Mouse (Mus musculus) activated CD4-positive, CD25-positive, alpha-beta regulatory T cell, adult 9 weeks (primary cell): ENCODE data around the gene Slc9b2. TPM values are rescaled to one million over a fixed set of nuclear protein-coding genes. Genes with fewer than 3 reads are reported as not detected.

Experiments used
- polyA plus RNA-seq: library from polyadenylated mRNA; unstranded; fragments of 100-300 nt; shearing (Covaris generic); gene quantifications from one replicate; pipeline ENCODE4 v1.2.1, GENCODE M21; 2017

The Slc9b2 gene
- polyA plus RNA-seq, result 12.6 TPM

DNA sequence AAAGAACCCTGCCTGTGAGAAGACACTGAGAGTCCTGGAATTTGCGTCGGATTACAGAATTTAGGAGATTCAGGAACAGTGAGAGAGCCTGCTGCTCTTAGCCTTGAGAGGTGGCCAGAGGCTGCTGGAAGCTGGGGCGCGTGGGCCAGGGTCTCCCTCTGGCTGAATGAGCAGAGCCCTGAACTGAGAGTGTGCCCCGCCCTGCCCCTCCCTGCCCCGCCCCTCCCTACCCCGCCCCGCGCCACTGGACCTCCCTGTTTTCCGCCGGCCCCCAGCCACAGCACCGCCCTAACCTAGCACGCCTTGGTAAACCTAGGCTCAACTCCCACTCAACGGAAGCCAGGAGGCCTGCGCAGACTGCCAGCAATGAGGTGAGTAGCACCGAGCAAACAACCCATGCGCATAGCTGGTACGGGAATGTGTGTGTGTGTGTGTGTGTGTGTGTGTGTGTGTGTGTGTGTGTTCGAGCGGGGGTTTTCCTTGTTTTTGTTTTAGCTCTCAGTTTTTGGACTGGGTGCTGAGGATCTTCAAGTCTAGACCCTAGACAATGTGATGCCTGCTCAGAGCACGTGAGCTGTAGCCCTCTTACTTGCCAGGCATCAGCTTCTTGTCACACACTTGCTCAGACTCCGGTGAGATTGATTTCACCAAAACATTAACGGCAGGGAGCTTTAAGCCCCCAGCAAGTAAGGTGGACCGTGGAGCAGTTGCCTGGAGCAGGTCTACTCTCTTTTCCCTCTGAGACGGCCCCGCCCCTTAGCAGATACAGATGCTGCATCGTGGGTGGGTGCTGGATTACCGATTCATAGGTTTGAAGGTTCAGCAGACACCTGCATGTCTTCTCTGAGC lies at the start of gene Slc9b2:
TSS of gene Slc9b2 (plus strand) at position 290 of the 849 bp plus-strand sequence.

DNA sequence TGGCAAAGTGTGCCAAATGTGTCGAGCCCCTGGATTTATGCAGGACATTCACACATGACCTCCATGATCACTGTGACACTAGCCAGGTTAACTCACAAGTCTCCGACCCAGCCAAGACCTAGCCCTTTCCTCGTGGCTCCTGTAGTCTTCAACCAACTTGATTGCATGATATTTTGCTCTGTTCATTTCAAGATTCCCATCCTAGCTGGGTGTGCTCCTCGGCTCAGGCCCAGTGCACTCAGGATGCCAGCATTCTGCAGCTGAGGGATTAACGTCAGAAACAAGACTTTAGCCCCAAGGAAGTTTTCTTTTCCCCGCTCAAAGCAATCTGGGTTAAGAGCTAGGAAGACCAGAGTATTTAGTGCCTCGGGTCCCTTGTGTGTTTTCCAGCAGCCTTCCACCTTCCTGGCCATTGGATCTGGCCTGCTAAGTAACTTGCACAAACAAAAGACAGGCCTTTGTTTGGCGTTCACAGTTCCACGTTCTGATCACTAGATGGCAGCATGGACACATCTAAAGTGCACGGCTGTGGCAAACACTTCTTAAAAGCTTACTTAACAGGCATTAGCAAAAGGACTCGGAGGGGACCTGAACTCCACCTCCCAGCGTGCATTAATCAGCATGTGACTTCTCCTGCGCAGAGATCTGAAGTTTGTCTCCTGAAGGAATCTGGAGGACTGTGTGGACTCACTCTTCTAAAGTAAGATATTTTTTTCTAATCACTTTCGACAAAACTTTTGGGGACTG lies 26.7 kb upstream of the Slc9b2 start, which contains the start of gene Bdh2:
TSS of gene Bdh2 (plus strand) at position 553 of the 747 bp plus-strand sequence.

DNA sequence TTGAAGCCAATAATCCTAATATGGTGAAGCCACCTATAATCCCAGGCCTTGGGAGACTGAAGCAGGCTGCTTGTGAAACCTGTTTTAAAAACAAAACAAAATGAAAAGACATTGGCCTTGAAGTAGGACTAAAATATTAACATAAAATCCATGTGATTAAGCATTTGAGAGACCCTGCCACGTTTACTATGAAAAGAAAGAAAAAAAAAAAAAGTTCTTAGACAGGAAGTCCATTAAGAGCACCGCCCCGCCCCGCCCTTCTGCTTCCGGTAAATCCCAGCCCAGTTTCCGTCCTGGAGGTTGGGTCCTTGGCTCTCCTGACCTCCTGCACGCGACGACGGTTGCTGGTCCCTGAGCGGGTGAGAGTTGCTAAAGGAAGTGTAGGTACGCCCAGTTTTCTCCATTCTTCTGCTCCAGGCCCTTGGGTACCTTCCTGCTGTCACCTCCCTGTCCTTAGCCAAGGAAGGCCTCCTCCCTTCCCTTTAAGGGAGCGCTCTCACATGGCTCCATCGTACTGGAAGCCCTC lies 40.3 kb downstream of the Slc9b2 start, which contains the start of gene Slc9b1:
TSS of gene Slc9b1 (plus strand) at position 291 of the 526 bp plus-strand sequence.

Other genes starting within 250 kb of the Slc9b2 start
- gene Cenpe, start 95.2 kb upstream of the Slc9b2 start, polyA plus RNA-seq, result 3.0 TPM
- gene Bdh2, start 26.5 kb upstream of the Slc9b2 start, polyA plus RNA-seq, result not detected
- gene Slc9b1, start 40.3 kb downstream of the Slc9b2 start, polyA plus RNA-seq, result 0.20 TPM
- gene Cisd2, start 116.2 kb downstream of the Slc9b2 start, polyA plus RNA-seq, result 63.6 TPM
- gene Ube2d3, start 130.4 kb downstream of the Slc9b2 start, polyA plus RNA-seq, result 629 TPM
- 37.1 TPM for gene Manba, start 177.9 kb downstream of the Slc9b2 start, polyA plus RNA-seq